Mouse (Mus musculus): ENCODE measurements around the gene Olfr1535. TPM values are rescaled to one million over a fixed set of nuclear protein-coding genes. Genes with fewer than 3 reads are reported as not detected.

The Olfr1535 gene
- not detected in 2 replicates for polyA plus RNA-seq (2015; fragmentation: Nextera tagmentation; extraction: Ambion mirVana)

DNA sequence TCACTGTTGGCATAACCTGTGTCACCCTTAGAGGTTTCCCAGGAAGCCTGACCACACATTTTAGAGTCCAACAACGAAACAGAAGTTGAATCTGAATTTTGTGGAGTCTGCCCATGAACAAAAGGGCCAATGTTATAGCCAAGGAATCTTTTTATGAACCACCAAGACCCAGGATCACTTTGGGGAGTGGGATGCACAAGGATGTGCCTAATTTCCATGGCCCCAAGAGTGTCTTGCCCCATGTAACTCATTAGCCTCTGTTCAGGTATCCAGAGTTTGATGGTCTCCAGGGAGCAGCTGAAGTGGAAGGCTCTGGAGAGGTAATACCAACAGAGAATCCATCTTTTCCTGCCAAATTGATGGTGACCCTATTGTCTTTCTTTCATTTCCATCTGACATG is at the start of gene Olfr1535:
TSS of gene Olfr1535 (minus strand) at position 101 of the 400 bp plus-strand sequence.
- H3K4me3 ChIP-seq (ENCODE audit: low read depth, low read length): no peak within 1 kb of the TSS

DNA sequence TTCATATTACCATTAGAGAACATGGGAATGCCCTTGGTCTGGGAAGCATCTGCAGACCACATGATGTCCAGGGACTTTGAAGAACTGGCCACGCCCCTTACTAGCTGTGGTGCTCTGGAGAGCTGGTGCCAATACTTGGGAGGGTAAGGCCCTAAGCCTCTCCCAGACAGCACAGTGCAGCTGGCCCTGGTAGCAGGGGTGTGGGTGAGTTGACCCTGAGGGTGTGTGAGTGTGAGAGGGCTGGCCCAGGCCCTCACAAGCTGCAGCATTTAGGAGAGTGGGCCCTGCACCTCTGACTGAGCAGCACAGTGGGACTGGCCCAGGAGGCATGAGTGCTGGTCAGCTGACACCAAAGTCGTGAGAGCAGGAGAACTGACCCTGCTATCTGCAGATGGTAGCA is 31.9 kb upstream of the Olfr1535 start:
- 69% methylated on average over 2 of the region's 2 CpGs for WGBS
- Histone ChIP-seq H3K9me3 (ENCODE audit: control insufficient read depth) (no peaks in the 10 kb centered on the region), H3K27me3 (replicated peaks; ENCODE audit: control insufficient read depth, insufficient read depth, low read length) (no peaks in the 10 kb centered on the region), H3K4me3 (ENCODE audit: low read depth, low read length) (no peak overlapping the region), H3K36me3 (ENCODE audit: control insufficient read depth, insufficient read depth) (no peaks in the 10 kb centered on the region), H3K4me2 (replicated peaks; ENCODE audit: low read depth) (no peak overlapping the region), H3K9ac (ENCODE audit: low read depth, low read length) (no peak overlapping the region), H3K27ac (ENCODE audit: low read depth, low read length) (no peak overlapping the region), H3K4me1 (replicated peaks; ENCODE audit: control insufficient read depth, insufficient read depth, low read length) (no peaks in the 10 kb centered on the region)
- ATAC-seq: no peak
- TF ChIP-seq CTCF (IDR thresholded peaks at IDR 0.05; ENCODE audit: low read depth): no peak

More for the DNA sequence above, at the start of gene Olfr1535:
- no peak for TF ChIP-seq CTCF (IDR thresholded peaks at IDR 0.05; ENCODE audit: low read depth)
- Histone ChIP-seq H3K4me1 (replicated peaks; ENCODE audit: control insufficient read depth, insufficient read depth, low read length) (no peaks in the 10 kb centered on the region), H3K27ac (ENCODE audit: low read depth, low read length) (no peak within 1 kb of the TSS), H3K27me3 (replicated peaks; ENCODE audit: control insufficient read depth, insufficient read depth, low read length) (no peaks in the 10 kb centered on the region), H3K9me3 (ENCODE audit: control insufficient read depth) (no peaks in the 10 kb centered on the region), H3K9ac (ENCODE audit: low read depth, low read length) (no peak within 1 kb of the TSS), H3K4me2 (replicated peaks; ENCODE audit: low read depth) (no peak within 1 kb of the TSS), H3K36me3 (ENCODE audit: control insufficient read depth, insufficient read depth) (no peaks in the 10 kb centered on the region)
- 37% methylated on average over 1 of the region's 1 CpGs for WGBS
- no peak for ATAC-seq

DNA sequence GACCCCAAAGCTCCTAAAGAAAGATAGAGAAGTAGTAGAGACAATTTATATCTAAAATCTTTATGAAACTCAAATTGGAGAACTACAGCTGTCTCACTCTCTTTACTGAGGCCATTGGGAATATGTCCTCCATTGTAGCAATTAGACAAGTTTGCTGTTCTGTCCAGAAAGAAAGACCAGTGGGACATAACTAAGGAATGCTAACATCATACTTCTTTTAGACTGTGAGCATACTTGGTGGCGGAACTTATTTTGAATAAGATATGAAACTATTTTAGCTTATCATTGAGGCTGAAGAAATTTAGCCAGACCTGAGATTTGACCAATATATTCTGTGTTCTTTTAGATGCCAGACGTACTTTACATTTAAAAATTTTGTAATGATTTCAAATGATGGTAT is 22.0 kb upstream of the Olfr1535 start, which contains the start of gene Olfr1364:
TSS of gene Olfr1364 (minus strand) at position 101 of the 400 bp plus-strand sequence.
- Histone ChIP-seq H3K4me2 (replicated peaks; ENCODE audit: low read depth) (no peak within 1 kb of the TSS), H3K27ac (ENCODE audit: low read depth, low read length) (no peak within 1 kb of the TSS), H3K4me3 (ENCODE audit: low read depth, low read length) (no peak within 1 kb of the TSS), H3K9me3 (ENCODE audit: control insufficient read depth) (no peaks in the 10 kb centered on the region), H3K4me1 (replicated peaks; ENCODE audit: control insufficient read depth, insufficient read depth, low read length) (no peaks in the 10 kb centered on the region), H3K9ac (ENCODE audit: low read depth, low read length) (no peak within 1 kb of the TSS), H3K36me3 (ENCODE audit: control insufficient read depth, insufficient read depth) (no peaks in the 10 kb centered on the region), H3K27me3 (replicated peaks; ENCODE audit: control insufficient read depth, insufficient read depth, low read length) (no peaks in the 10 kb centered on the region)
- TF ChIP-seq CTCF (IDR thresholded peaks at IDR 0.05; ENCODE audit: low read depth): no peak
- ATAC-seq: no peak
- WGBS: 88% methylated on average over 2 of the region's 2 CpGs

DNA sequence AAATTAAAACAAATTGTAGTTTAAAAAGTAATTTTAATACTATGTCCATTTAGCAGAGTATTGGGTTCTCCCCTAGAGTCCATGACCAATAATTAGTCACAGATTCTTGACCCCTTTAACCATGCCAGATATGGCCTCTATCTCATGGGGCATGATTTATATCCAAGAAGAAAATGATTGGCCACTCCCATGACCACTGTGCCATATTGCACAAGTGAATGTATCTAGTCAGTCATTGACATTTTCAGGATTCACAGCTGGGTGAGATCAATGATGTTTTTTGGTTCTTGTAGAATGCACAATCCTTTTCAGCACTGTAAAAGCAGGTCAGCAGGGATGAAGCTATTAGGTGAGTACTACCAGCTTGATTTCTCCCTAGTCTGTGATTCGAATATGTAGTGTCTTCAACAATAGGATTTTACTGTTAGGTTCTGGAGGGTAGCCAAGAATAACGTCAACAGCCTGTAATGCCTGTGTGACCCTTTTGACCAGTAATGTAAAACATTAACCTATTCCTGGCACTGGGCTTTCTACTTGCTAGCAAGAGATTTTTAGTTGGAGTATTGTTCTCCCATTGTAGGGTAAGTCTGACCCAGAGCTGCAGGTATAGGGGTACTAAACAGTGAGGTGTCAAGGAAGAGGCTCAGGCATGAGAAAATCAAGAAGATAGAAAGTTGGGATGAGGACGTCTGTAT is 9.1 kb downstream of the Olfr1535 start:
- Histone ChIP-seq H3K4me3 (ENCODE audit: low read depth, low read length) (no peak overlapping the region), H3K27ac (ENCODE audit: low read depth, low read length) (no peak overlapping the region), H3K27me3 (replicated peaks; ENCODE audit: control insufficient read depth, insufficient read depth, low read length) (no peaks in the 10 kb centered on the region), H3K36me3 (ENCODE audit: control insufficient read depth, insufficient read depth) (no peaks in the 10 kb centered on the region), H3K4me1 (replicated peaks; ENCODE audit: control insufficient read depth, insufficient read depth, low read length) (no peaks in the 10 kb centered on the region), H3K9me3 (ENCODE audit: control insufficient read depth) (no peaks in the 10 kb centered on the region), H3K4me2 (replicated peaks; ENCODE audit: low read depth) (no peak overlapping the region), H3K9ac (ENCODE audit: low read depth, low read length) (no peak overlapping the region)
- ATAC-seq: no peak
- TF ChIP-seq CTCF (IDR thresholded peaks at IDR 0.05; ENCODE audit: low read depth): no peak
- 34% methylated on average over 3 of the region's 3 CpGs for WGBS

DNA sequence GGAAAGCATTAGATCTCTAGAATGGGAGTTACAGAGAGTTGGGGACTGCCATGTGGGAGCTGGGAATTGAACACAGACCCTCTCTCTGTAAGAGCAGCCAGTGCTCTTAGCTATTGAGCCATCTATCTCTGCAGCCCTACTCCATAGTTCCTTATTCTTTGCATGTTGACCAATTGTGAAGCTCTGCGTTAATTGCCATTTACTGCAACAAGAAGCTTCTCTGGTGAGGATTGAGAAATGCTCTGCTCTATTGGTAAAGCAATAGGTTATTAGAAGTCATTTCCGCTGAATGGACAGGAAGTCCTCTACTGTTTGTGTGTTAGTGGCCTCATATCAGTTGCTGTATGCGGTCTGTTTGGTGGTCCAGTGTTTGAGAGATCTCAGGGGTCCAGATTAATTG is 10.2 kb downstream of the Olfr1535 start:
- no peaks in the 10 kb centered on the region for H3K4me1 ChIP-seq (replicated peaks; ENCODE audit: control insufficient read depth, insufficient read depth, low read length)
- no peak overlapping the region for H3K27ac ChIP-seq (ENCODE audit: low read depth, low read length)
- no peaks in the 10 kb centered on the region for H3K27me3 ChIP-seq (replicated peaks; ENCODE audit: control insufficient read depth, insufficient read depth, low read length)
- H3K9me3 ChIP-seq (ENCODE audit: control insufficient read depth): no peaks in the 10 kb centered on the region
- no peak overlapping the region for H3K9ac ChIP-seq (ENCODE audit: low read depth, low read length)
- TF ChIP-seq CTCF (IDR thresholded peaks at IDR 0.05; ENCODE audit: low read depth): no peak
- no peak for ATAC-seq
- no peak overlapping the region for H3K4me2 ChIP-seq (replicated peaks; ENCODE audit: low read depth)
- 89% methylated on average over 3 of the region's 3 CpGs for WGBS
- H3K36me3 ChIP-seq (ENCODE audit: control insufficient read depth, insufficient read depth): no peaks in the 10 kb centered on the region
- H3K4me3 ChIP-seq (ENCODE audit: low read depth, low read length): no peak overlapping the region

DNA sequence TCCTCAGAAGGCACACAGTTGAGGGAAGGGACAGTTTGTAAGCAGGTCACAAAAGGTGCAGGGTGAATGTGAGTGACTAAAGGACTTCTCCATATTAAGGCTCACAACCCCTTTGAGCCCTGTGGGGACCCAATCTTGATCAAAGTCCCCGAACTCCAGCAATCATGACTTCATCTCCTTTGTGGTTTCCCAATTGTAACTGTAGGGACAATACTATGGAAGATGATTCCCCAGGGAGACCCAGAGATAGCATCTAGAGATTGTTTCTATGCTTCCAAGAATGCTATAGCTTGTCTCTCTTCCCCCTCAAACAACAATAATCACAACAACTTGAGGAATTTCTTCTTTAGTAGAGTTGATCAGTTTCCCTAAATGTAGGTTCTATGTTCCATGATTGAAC is 17.0 kb downstream of the Olfr1535 start, which contains the start of gene Olfr1366:
TSS of gene Olfr1366 (minus strand) at position 101 of the 400 bp plus-strand sequence.
- Histone ChIP-seq H3K9me3 (ENCODE audit: control insufficient read depth) (no peaks in the 10 kb centered on the region), H3K9ac (ENCODE audit: low read depth, low read length) (no peak within 1 kb of the TSS), H3K36me3 (ENCODE audit: control insufficient read depth, insufficient read depth) (no peaks in the 10 kb centered on the region), H3K4me3 (ENCODE audit: low read depth, low read length) (no peak within 1 kb of the TSS), H3K27ac (ENCODE audit: low read depth, low read length) (no peak within 1 kb of the TSS), H3K4me2 (replicated peaks; ENCODE audit: low read depth) (no peak within 1 kb of the TSS), H3K27me3 (replicated peaks; ENCODE audit: control insufficient read depth, insufficient read depth, low read length) (no peaks in the 10 kb centered on the region), H3K4me1 (replicated peaks; ENCODE audit: control insufficient read depth, insufficient read depth, low read length) (no peaks in the 10 kb centered on the region)
- no peak for ATAC-seq
- 75% methylated on average over 1 of the region's 1 CpGs for WGBS
- TF ChIP-seq CTCF (IDR thresholded peaks at IDR 0.05; ENCODE audit: low read depth): no peak

Measured in intestine, postnatal 0 days (tissue).